Comparison of ENCODE assay signal across 8 mouse cellular contexts in the genomic region with DNA sequence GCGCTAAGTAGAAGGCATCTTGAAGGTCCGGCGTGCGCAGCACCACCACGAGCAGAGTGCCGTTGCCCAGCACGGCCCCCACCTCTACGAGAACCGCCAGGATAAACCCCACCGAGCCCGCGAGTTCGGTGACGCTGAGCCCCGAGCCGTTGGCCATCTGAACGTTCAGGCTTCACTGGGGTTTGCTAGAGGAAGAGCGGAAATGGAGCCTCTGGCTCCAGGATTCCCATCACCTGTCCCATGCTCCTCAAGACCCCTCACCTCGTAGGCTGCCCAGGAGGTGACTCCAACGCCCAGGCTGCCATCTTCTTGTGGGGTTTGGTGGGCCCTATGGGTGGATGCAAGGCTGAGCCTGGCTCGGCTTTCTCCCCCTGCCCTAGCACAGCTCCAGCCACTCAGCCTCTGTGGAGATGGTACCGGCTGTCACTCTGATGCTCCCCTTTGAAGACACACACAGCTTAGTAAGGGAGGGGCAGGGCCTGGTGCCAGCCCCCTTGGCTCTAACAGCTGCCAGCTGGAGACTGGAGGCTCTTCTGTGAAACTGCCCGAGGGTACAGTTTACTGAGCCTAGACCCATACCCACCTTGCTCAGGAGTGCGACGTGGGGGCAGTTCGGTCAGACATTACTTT. TPM values are rescaled to one million over a fixed set of nuclear protein-coding genes. Genes with fewer than 3 reads are reported as not detected.
A peak's percentile ranks its signal among the peaks of the same experiment; 100 is the strongest.
DNase-seq lines count a peak whose midpoint lies in the region; ATAC-seq and TF ChIP-seq lines count a peak whose summit lies in the region.

A gene (minus strand): TSS at position 368 of the 630 bp plus-strand sequence.

- H3K27me3 ChIP-seq in forebrain, embryonic 15.5 days: no peaks in the 10 kb centered on the region

- no peak for TF ChIP-seq POLR2A in lung, adult 2 months (IDR thresholded peaks at IDR 0.05; ENCODE audit: borderline replicate concordance, extremely low read depth, low read depth, low read length)
- no peak for TF ChIP-seq POLR2A in olfactory bulb, adult 2 months (IDR thresholded peaks at IDR 0.05; ENCODE audit: insufficient read depth, low read depth, low read length)

- H3K36me3 ChIP-seq in forebrain, embryonic 15.5 days: peaks cover 25% of the 10 kb centered on the region

- no peak for TF ChIP-seq CTCF in lung, adult 2 months (IDR thresholded peaks at IDR 0.05; ENCODE audit: insufficient read depth, low read length)
- TF ChIP-seq CTCF in olfactory bulb, adult 2 months (IDR thresholded peaks at IDR 0.05; ENCODE audit: insufficient read depth, low read depth, low read length): no peak

- H3K9ac ChIP-seq in forebrain, embryonic 15.5 days (replicated peaks): peak within 1 kb of the TSS; percentile 59

- H3K27ac ChIP-seq in forebrain, embryonic 15.5 days (replicated peaks): peak within 1 kb of the TSS; percentile 70
- peak within 1 kb of the TSS; percentile 93 for H3K27ac ChIP-seq in olfactory bulb, adult 2 months (ENCODE audit: insufficient read depth, low read depth, low read length)

- H3K4me2 ChIP-seq in forebrain, embryonic 15.5 days (replicated peaks): peak within 1 kb of the TSS; percentile 75

- no peaks in the 10 kb centered on the region for H3K9me3 ChIP-seq in forebrain, embryonic 15.5 days

- peak within 1 kb of the TSS; percentile 42 for H3K4me3 ChIP-seq in lung, adult 2 months (replicated peaks; ENCODE audit: extremely low read depth, low read depth, low read length)
- H3K4me3 ChIP-seq in forebrain, embryonic 15.5 days: peak within 1 kb of the TSS; percentile 45
- peak within 1 kb of the TSS; percentile 77 for H3K4me3 ChIP-seq in olfactory bulb, adult 2 months (ENCODE audit: insufficient read depth, low read depth, low read length)

- WGBS in lung, adult 2 months: 34% methylated on average over 26 of the region's 26 CpGs
- WGBS in forebrain, embryonic 15.5 days: 25% methylated on average over 26 of the region's 26 CpGs
- 19% methylated on average over 26 of the region's 26 CpGs for WGBS in olfactory bulb, adult 2 months

- DNase-seq in lung, adult 2 months: no peak
- no peak for DNase-seq in lung, adult 18-20 months
- peak; percentile 91 for DNase-seq in cerebellum, adult 9-11 months
- DNase-seq in left cerebral cortex, adult 8-10 months (ENCODE audit: low spot score in 2 of 2): peak in 1 of 2 experiments; percentile 80
- DNase-seq in urinary bladder, postnatal 10 days (ENCODE audit: low spot score): no peak
- DNase-seq in urinary bladder, postnatal 36 days (ENCODE audit: low spot score in 2 of 2): no peak

- no peaks in the 10 kb centered on the region for H3K4me1 ChIP-seq in lung, adult 2 months (ENCODE audit: control insufficient read depth, insufficient read depth, low read length)
- H3K4me1 ChIP-seq in forebrain, embryonic 15.5 days: peaks cover 19% of the 10 kb centered on the region
- H3K4me1 ChIP-seq in olfactory bulb, adult 2 months (ENCODE audit: control insufficient read depth, insufficient read depth, low read length): peaks cover 14% of the 10 kb centered on the region

- peak; percentile 56 for ATAC-seq in forebrain, embryonic 15.5 days (replicated peaks)

RNA-seq across cellular contexts. Expression of the gene that starts here (rescaled TPM):
- 0.19 and 0.50 TPM in 2 replicates for polyA plus RNA-seq in lung, adult 2 months (2012; rRNA removed)
- 0.64 and 0.75 TPM in 2 replicates for polyA plus RNA-seq in forebrain, embryonic 15.5 days (2015; fragmentation: Nextera tagmentation; extraction: Ambion mirVana)
- total RNA-seq in left cerebral cortex, adult 8-10 months (2022): 10 to 100 TPM; 11.7 to 15.6 (median 12.7) TPM
- not detected in 2 replicates for polyA plus RNA-seq in olfactory bulb, adult 2 months (2012; ENCODE audit: insufficient read depth, insufficient read length, low replicate concordance, missing spikeins)

Comparison
In these comparisons a context has a peak if more than half of its experiments do, and no peak if none do; other contexts are left out.
1. Peak in ATAC-seq, H3K4me3 ChIP-seq, H3K27ac ChIP-seq, H3K9ac ChIP-seq and H3K4me2 ChIP-seq in forebrain, embryonic 15.5 days; RNA of the gene not detected or under 1 TPM.